Mouse (Mus musculus) MEL (cell line): ENCODE measurements around the gene Gpx4. TPM values are rescaled to one million over a fixed set of nuclear protein-coding genes. Genes with fewer than 3 reads are reported as not detected.

Experiments used
- DNase-seq: peaks from one replicate; pipeline ENCODE4 v3.0.0; 2011; ENCODE audit warnings: low read depth, low spot score
- H3K27ac ChIP-seq: 2 replicates; pipeline ENCODE4 v1.5.1; 2012; ENCODE audit warnings: low read depth, mild to moderate bottlenecking, control low read depth, low read length, moderate library complexity; ENCODE audit not compliant: control insufficient read depth
- H3K27me3 ChIP-seq, 2 experiments: fragments of 150-350 bp in 1 of 2; sonication (generic) in 1 of 2; 2 replicates each; pipeline ENCODE4 v1.6.1; 2012; ENCODE audit warnings: low read length in 2 of 2, mild to moderate bottlenecking in 2 of 2, improper control_type of control experiment in 1 of 2, moderate library complexity in 1 of 2; ENCODE audit not compliant: insufficient read depth in 2 of 2, control insufficient read depth in 1 of 2
- H3K36me3 ChIP-seq, 2 experiments: 2 replicates each; pipeline ENCODE4 v1.6.1; 2012 to 2014; ENCODE audit warnings: low read length in 2 of 2, improper control_type of control experiment in 1 of 2, inconsistent platforms in 1 of 2, mild to moderate bottlenecking in 1 of 2; ENCODE audit not compliant: insufficient read depth in 2 of 2, control insufficient read depth in 1 of 2
- H3K4me1 ChIP-seq, 2 experiments: fragments of 150-350 bp in 1 of 2; sonication (generic) in 1 of 2; 2 replicates each; pipeline ENCODE4 v1.6.1; 2012; ENCODE audit warnings: low read length in 2 of 2, improper control_type of control experiment in 1 of 2, mild to moderate bottlenecking in 1 of 2; ENCODE audit not compliant: insufficient read depth in 2 of 2, control insufficient read depth in 1 of 2
- H3K4me3 ChIP-seq, 2 experiments: fragments of 150-350 bp in 1 of 2; sonication (generic) in 1 of 2; 2 replicates each; pipeline ENCODE4 v1.5.1; 2012; ENCODE audit warnings: low read depth in 2 of 2, low read length in 2 of 2, mild to moderate bottlenecking in 2 of 2, moderate library complexity in 2 of 2, control low read depth in 1 of 2, improper control_type of control experiment in 1 of 2; ENCODE audit not compliant: control insufficient read depth in 1 of 2, insufficient read depth in 1 of 2
- H3K79me2 ChIP-seq: 2 replicates; pipeline ENCODE4 v1.6.1; 2012; ENCODE audit warnings: mild to moderate bottlenecking, low read length, moderate library complexity; ENCODE audit not compliant: control insufficient read depth, poor library complexity, insufficient read depth
- H3K9ac ChIP-seq: 2 replicates; pipeline ENCODE4 v1.6.1; 2012; ENCODE audit warnings: low read depth, mild to moderate bottlenecking, control low read depth, low read length, moderate library complexity; ENCODE audit not compliant: control insufficient read depth, poor library complexity, severe bottlenecking
- H3K9me3 ChIP-seq: fragments of 150-350 bp; sonication (generic); replicated peaks from 2 replicates; pipeline ENCODE4 v1.6.1; 2012; ENCODE audit warnings: mild to moderate bottlenecking, low read length, improper control_type of control experiment, moderate library complexity; ENCODE audit not compliant: insufficient read depth
- CHD1 ChIP-seq: IDR thresholded peaks from 2 replicates; pipeline ENCODE4 v1.6.1; 2012; ENCODE audit warnings: low read depth, mild to moderate bottlenecking, inconsistent platforms, low read length, improper control_type of control experiment
- CHD2 ChIP-seq: IDR thresholded peaks from 2 replicates; pipeline ENCODE4 v1.6.1; 2011; ENCODE audit warnings: low read length, improper control_type of control experiment
- E2F4 ChIP-seq: IDR thresholded peaks from 2 replicates; pipeline ENCODE4 v1.6.1; 2011; ENCODE audit warnings: low read depth, low read length, improper control_type of control experiment, borderline replicate concordance
- ETS1 ChIP-seq: IDR thresholded peaks from 2 replicates; pipeline ENCODE4 v1.6.1; 2012; ENCODE audit warnings: low read depth, mild to moderate bottlenecking, inconsistent platforms, low read length, improper control_type of control experiment, moderate library complexity
- GABPA ChIP-seq: IDR thresholded peaks from 2 replicates; pipeline ENCODE4 v1.6.1; 2012; ENCODE audit warnings: low read depth, mild to moderate bottlenecking, inconsistent platforms, low read length, improper control_type of control experiment, moderate library complexity
- GATA1 ChIP-seq: IDR thresholded peaks from 2 replicates; pipeline ENCODE4 v1.6.1; 2011; ENCODE audit warnings: low read depth, low read length, improper control_type of control experiment
- HCFC1 ChIP-seq: IDR thresholded peaks from 2 replicates; pipeline ENCODE4 v1.6.1; 2012; ENCODE audit warnings: low read depth, mild to moderate bottlenecking, inconsistent platforms, low read length, improper control_type of control experiment, moderate library complexity
- JUND ChIP-seq: IDR thresholded peaks from 2 replicates; pipeline ENCODE4 v1.6.1; 2011; ENCODE audit warnings: low read depth, mild to moderate bottlenecking, improper control_type of control experiment, low read length
- MAFK ChIP-seq: IDR thresholded peaks from 2 replicates; pipeline ENCODE4 v1.6.1; 2011; ENCODE audit warnings: low read depth, mild to moderate bottlenecking, low read length, improper control_type of control experiment, borderline replicate concordance
- MAX ChIP-seq: IDR thresholded peaks from 2 replicates; pipeline ENCODE4 v1.6.1; 2011; ENCODE audit warnings: low read length, improper control_type of control experiment
- MAZ ChIP-seq: IDR thresholded peaks from 2 replicates; pipeline ENCODE4 v1.6.1; 2012; ENCODE audit warnings: low read depth, mild to moderate bottlenecking, inconsistent platforms, low read length, improper control_type of control experiment
- MXI1 ChIP-seq: IDR thresholded peaks from 2 replicates; pipeline ENCODE4 v1.6.1; 2011; ENCODE audit warnings: mild to moderate bottlenecking, low read depth, low read length, improper control_type of control experiment
- MYB ChIP-seq: IDR thresholded peaks from 2 replicates; pipeline ENCODE4 v1.6.1; 2011; ENCODE audit warnings: mild to moderate bottlenecking, low read depth, low read length, improper control_type of control experiment
- MYC ChIP-seq: IDR thresholded peaks from 2 replicates; pipeline ENCODE4 v1.6.1; 2011; ENCODE audit warnings: low read depth, mild to moderate bottlenecking, low read length, improper control_type of control experiment, moderate library complexity
- NELFE ChIP-seq: IDR thresholded peaks from 2 replicates; pipeline ENCODE4 v1.6.1; 2011; ENCODE audit warnings: low read depth, low read length, improper control_type of control experiment
- NRF1 ChIP-seq: IDR thresholded peaks from 2 replicates; pipeline ENCODE4 v1.6.1; 2014; ENCODE audit warnings: low read depth, mild to moderate bottlenecking, inconsistent platforms, low read length, improper control_type of control experiment, moderate library complexity; ENCODE audit not compliant: poor library complexity, insufficient read depth, severe bottlenecking
- POLR2A ChIP-seq, 2 experiments: IDR thresholded peaks; 2 replicates each; pipeline ENCODE4 v1.6.1; 2011 to 2012; ENCODE audit warnings: low read length in 2 of 2, mild to moderate bottlenecking in 2 of 2, control low read depth in 1 of 2, improper control_type of control experiment in 1 of 2, low read depth in 1 of 2, moderate library complexity in 1 of 2; ENCODE audit not compliant: control insufficient read depth in 1 of 2, insufficient read depth in 1 of 2, poor library complexity in 1 of 2
- POLR2AphosphoS2 ChIP-seq: IDR thresholded peaks from 2 replicates; pipeline ENCODE4 v1.6.1; 2011; ENCODE audit warnings: low read length, improper control_type of control experiment
- RAD21 ChIP-seq: IDR thresholded peaks from 2 replicates; pipeline ENCODE4 v1.6.1; 2011; ENCODE audit warnings: mild to moderate bottlenecking, low read depth, low read length, improper control_type of control experiment
- SIN3A ChIP-seq: IDR thresholded peaks from 2 replicates; pipeline ENCODE4 v1.6.1; 2012; ENCODE audit warnings: low read length, improper control_type of control experiment, inconsistent platforms
- TAL1 ChIP-seq: IDR thresholded peaks from 2 replicates; pipeline ENCODE4 v1.6.1; 2012; ENCODE audit warnings: mild to moderate bottlenecking, inconsistent platforms, low read length, moderate library complexity, mixed read lengths
- TBP ChIP-seq: IDR thresholded peaks from 2 replicates; pipeline ENCODE4 v1.8.0; 2011; ENCODE audit warnings: low read depth, low read length, improper control_type of control experiment
- TCF12 ChIP-seq: IDR thresholded peaks from 2 replicates; pipeline ENCODE4 v1.6.1; 2014; ENCODE audit warnings: low read depth, mild to moderate bottlenecking, inconsistent platforms, low read length, improper control_type of control experiment, moderate library complexity
- USF2 ChIP-seq, 2 experiments: IDR thresholded peaks; 2 replicates each; pipeline ENCODE4 v1.6.1; 2011 to 2012; ENCODE audit warnings: improper control_type of control experiment in 2 of 2, low read length in 2 of 2, borderline replicate concordance in 1 of 2, inconsistent platforms in 1 of 2, low read depth in 1 of 2, mild to moderate bottlenecking in 1 of 2; ENCODE audit not compliant: insufficient read depth in 1 of 2
- ZC3H11A ChIP-seq: IDR thresholded peaks from 2 replicates; pipeline ENCODE4 v1.6.1; 2012; ENCODE audit warnings: low read depth, mild to moderate bottlenecking, inconsistent platforms, low read length, improper control_type of control experiment
- polyA plus RNA-seq, 2 experiments: library from polyadenylated mRNA; stranded (reverse) in 1 of 2; unstranded in 1 of 2; fragments of >175 nt in 1 of 2; fragments of >200 nt in 1 of 2; gene quantifications; 2 replicates each; pipeline versions ENCODE4 v1.2.1 to v1.2.4; 2012; ENCODE audit warnings: low replicate concordance in 2 of 2, low read depth in 1 of 2; ENCODE audit not compliant: insufficient read length in 2 of 2, insufficient read depth in 1 of 2, missing spikeins in 1 of 2
- total RNA-seq: library from RNA; depleted of rRNA; stranded (reverse); fragments of 300-350 nt; gene quantifications from 2 replicates; pipeline ENCODE4 v1.2.3, GENCODE M21; 2012

Gene Gpx4
- total and polyA plus RNA-seq, 3 experiments, result 508 to 536 TPM; not detected in 1

GRCm38 (mm10) chr10:80001945-80002344 lies 45.0 kb upstream of the Gpx4 start:
- Histone ChIP-seq H3K27ac (no peak overlapping the region), H3K79me2 (peaks cover 1% of the 10 kb centered on the region; the same call in 1 of the 2 replicates), H3K27me3 (no peaks in the 10 kb centered on the region), H3K36me3 (peaks cover 0 to 14% of the 10 kb centered on the region in 2 experiments; a peak in 2 of 4 replicates), H3K4me3 (no peak overlapping the region), H3K9me3 (no peaks in the 10 kb centered on the region), H3K4me1 (peaks cover 7 to 27% of the 10 kb centered on the region in 2 experiments), H3K9ac (no peak overlapping the region)
- no peak for TF ChIP-seq MYC
- DNase-seq, result no peak

DNA sequence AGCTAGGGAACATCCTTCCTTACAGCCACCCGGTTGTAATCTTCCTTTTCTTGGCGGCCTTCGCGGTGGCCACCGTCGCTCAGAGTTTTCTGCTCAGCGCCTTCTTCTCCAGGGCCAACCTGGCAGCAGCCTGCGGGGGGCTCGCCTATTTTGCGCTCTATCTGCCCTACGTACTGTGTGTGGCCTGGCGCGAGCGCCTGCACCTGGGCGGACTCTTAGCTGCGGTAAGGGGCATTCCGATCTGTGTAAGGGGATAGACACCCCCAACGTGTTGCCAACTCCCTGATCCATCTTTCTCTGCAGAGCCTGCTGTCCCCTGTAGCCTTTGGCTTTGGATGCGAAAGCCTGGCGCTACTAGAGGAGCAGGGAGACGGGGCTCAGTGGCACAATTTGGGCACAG lies 44.1 kb upstream of the Gpx4 start:
- TF ChIP-seq MXI1 (no peak), ZC3H11A (no peak), MAFK (no peak)
- TF ChIP-seq, all 39 proteins: peak for 0
- Histone ChIP-seq H3K9me3 (no peaks in the 10 kb centered on the region), H3K79me2 (no peaks in the 10 kb centered on the region), H3K27me3 (no peaks in the 10 kb centered on the region), H3K36me3 (peaks cover 0 to 14% of the 10 kb centered on the region in 2 experiments; a peak in 2 of 4 replicates), H3K4me3 (no peak overlapping the region), H3K27ac (peak overlapping the region; percentile 8; the same call in 1 of the 2 replicates), H3K9ac (no peak overlapping the region), H3K4me1 (peaks cover 7 to 27% of the 10 kb centered on the region in 2 experiments)
- no peak for DNase-seq

GRCm38 (mm10) chr10:80003374-80004232 lies 43.4 kb upstream of the Gpx4 start:
- peak overlapping the region in 1 of 2 experiments; percentile 24; a peak in 1 of 4 replicates for H3K4me3 ChIP-seq
- peaks cover 0 to 12% of the 10 kb centered on the region in 2 experiments; a peak in 2 of 4 replicates for H3K36me3 ChIP-seq
- peak overlapping the region; percentile 72 for H3K27ac ChIP-seq
- H3K27me3 ChIP-seq, result no peaks in the 10 kb centered on the region
- peaks cover 7 to 22% of the 10 kb centered on the region in 2 experiments for H3K4me1 ChIP-seq
- H3K79me2 ChIP-seq, result no peaks in the 10 kb centered on the region
- no peaks in the 10 kb centered on the region for H3K9me3 ChIP-seq
- DNase-seq, result peak; percentile 85
- peak overlapping the region; percentile 36 for H3K9ac ChIP-seq
- TF ChIP-seq SIN3A (no peak), ETS1 (no peak), MYC (no peak), JUND (no peak), CHD2 (no peak), MAZ (no peak), MAFK (no peak), TBP (no peak), GABPA (no peak), USF2 (IDR thresholded peaks at IDR 0.05; ENCODE audit: borderline replicate concordance in 1 of 2, insufficient read depth in 1 of 2, low read depth in 1 of 2, low read length in 2 of 2) (no peak), CHD1 (0 out of 2 replicates have a peak, but pooled peaks have one; percentile 46), TAL1 (no peak), POLR2A (IDR thresholded peaks at IDR 0.05; ENCODE audit: control insufficient read depth in 1 of 2, insufficient read depth in 1 of 2, low read depth in 1 of 2, low read length in 2 of 2, poor library complexity in 1 of 2) (peak in 1 of 2 experiments; percentile 31; a peak in 1 of 4 replicates), POLR2AphosphoS2 (no peak), MAX (no peak), NELFE (peak; percentile 26; the same call in 1 of the 2 replicates), TCF12 (no peak), MYB (no peak), HCFC1 (no peak), RAD21 (no peak), GATA1 (no peak), NRF1 (0 out of 2 replicates have a peak, but pooled peaks have one; percentile 22), E2F4 (no peak)
